Mouse (Mus musculus) ovary, postnatal 36 days (tissue): ENCODE measurements around the gene B3gnt9.
"Not testable (repeated sequence)": the region's sequence is repeated elsewhere in the genome, so short reads cannot be mapped to it uniquely, and the experiment has no call there.

Source experiments
- DNase-seq: peaks from one replicate; pipeline ENCODE4 v3.0.0; 2022; ENCODE audit warnings: low spot score, mixed read lengths

The B3gnt9 gene

DNA sequence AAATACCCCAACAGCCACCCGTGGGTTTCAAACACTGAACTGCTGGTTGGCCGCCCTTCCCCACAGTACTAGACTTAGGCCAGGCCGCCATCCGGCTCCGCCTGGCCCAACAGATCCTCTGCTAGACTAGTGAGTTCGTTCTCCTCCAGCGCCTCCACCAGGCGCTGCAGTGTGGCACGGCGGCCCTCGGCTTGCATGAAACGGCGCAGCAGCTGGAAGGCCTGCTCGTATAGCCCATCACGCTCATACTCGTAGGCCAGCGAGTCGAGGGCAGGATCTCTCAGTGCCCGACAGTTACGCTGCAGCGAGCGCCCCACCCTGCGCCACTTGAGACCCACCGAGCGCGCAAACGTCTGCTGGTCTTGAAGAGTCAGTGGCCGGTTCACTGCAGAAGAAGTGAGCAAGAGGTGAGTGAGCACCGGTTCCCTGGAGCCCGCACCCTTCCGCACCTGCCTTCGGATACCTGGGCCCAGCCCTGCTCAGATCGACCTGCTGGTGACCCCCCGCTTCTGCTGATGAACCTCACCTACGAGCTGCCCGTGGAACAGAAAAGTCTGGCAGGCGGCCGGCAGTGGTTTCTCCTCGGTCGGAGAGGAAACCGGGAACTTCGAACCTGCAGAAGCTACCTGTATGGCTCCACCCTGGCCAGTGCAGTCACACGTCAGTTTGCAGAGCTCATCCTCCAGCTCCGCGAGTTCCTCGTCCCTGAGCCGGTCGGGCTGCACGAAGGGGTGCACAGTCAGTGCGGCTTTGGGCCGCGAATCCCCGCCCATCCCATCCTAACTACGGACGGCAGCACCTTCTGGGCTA lies 4.2 kb upstream of the B3gnt9 start:
- DNase-seq: no peak

DNA sequence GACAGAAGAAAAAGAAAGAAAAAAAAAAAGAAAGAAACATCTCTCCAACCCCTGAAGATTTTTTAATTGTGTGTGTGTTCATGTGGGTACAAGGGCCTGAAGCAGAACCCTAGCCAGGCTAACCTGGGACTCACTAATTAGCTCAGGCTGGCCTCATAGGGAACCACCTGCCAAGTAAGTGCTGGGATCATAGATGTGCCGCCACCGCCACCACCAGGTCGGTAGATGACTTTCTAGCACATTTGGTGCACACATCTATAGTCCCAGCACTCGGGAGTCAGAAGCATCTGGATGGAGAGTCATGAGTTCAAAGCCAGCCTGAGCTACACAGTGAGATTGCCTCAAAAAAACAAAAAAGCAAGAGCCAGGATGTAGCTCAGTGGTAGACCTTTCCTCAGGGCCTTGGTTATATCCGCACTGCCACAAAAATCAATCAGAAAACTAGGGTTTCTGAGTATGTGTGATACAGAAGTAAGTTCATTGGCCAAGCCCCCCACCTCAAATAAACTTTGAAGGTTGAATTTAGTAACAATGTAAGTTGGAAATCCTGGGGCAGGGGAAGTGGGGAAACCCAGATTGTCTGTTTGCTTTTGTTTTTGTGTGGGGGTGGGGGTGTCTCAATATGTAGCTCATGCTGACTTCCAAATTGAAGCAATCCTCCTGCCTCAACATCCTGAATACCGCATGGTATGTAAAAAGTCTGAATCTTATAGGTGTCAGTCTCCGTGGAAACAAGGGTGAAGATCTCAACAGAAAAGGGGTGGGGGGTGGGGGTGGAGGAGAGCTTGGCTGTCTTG lies 2.6 kb upstream of the B3gnt9 start:
- DNase-seq: no peak

GRCm38 (mm10) chr8:105254152-105254965 lies 594 bp downstream of the B3gnt9 start:
- peak; percentile 92 for DNase-seq

- no peak for DNase-seq
These were observed 1.2 kb downstream of the B3gnt9 start for GRCm38 (mm10) chr8:105253766-105254151.

GRCm38 (mm10) chr8:105252680-105253537 lies 2.0 kb downstream of the B3gnt9 start:
- DNase-seq: no peak

GRCm38 (mm10) chr8:105251954-105252353 lies 3.0 kb downstream of the B3gnt9 start:
- no peak for DNase-seq

DNA sequence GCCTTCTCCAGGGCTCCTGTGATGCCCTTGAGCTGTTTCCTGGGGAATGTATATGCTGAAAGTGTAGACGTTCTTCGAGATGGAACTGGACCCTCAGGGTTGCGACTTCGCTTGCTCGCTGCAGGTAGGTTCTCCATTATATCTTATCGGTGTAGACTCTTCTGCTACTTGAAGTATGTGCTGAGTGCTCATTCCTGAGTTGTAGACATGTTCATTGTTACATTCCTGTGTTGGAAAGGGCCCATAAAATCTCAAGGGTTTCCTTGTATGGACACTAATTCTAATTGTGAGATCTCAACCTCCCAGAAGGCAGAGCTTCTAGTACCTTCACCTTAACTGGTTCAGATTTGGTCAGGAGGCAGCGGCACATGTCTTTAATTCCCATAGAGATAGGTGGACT lies 13.9 kb downstream of the B3gnt9 start:
- DNase-seq: no peak

- no peak for DNase-seq
These were observed 17.4 kb downstream of the B3gnt9 start for GRCm38 (mm10) chr8:105237442-105238142.

- no peak for DNase-seq
These were observed 19.7 kb downstream of the B3gnt9 start for GRCm38 (mm10) chr8:105235206-105235605.

DNA sequence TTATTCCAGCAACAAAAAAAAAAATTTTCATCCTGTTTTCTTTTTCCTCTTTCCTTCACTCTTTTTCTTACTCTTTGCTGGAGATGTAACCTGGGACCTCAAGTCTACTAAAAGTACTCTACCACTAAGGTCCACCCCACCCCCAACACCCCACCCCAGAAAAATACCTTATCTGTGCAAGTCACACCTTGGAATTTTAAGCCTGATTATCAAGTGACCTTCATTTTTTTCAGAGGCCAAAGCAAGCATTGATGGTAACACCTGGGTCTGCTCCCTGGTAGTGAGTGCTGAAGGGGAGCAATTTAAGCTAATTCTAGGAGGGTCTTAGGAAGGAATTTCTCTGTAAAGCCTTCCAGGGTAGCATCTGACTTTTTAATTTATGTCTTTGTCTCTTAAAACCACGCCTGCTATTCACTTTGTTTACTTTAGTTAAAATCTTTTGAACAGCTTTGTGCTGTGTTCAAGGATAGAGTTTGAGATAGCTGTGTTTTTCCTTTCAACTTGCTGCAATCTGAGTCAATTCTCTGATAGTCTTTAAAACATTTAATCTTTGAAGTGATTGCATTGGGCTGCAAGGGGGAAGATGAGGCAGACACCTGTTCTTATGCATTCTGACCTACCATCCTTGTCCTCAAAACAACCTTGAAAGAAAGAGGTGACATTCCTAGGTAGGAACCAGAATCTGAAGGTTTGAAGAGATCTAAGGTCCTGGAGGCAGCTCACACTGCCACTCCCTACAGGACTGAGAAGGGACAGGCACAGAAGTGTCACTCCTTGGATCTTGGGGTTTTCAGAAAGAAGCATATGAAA lies 21.6 kb downstream of the B3gnt9 start:
- DNase-seq: no peak

- DNase-seq: not testable (repeated sequence)
These were observed 22.6 kb downstream of the B3gnt9 start for GRCm38 (mm10) chr8:105232321-105232693.

- DNase-seq: no peak
These were observed 23.2 kb downstream of the B3gnt9 start for GRCm38 (mm10) chr8:105231503-105232320.

DNA sequence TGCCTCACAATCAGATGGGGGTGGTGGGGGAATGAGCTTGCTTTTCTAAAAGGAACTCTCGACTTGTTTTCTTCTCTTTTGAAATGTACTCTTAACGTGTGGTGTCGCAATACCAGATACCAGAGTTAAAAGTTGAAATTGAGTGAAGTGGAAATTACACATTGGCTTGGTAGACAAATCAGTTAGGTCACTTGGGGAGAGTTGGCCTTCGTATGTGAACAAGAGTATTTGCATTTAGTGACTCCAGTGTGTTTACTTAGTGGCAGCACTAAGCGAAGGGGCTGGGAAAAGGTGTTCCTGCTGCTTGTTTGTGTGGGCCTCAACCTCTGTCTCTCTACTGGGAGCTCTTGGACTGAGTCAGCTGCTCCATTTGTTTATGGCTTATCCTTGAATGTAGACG lies 29.0 kb downstream of the B3gnt9 start:
- DNase-seq: no peak

- no peak for DNase-seq
These were observed 29.7 kb downstream of the B3gnt9 start for GRCm38 (mm10) chr8:105225272-105225593.

DNA sequence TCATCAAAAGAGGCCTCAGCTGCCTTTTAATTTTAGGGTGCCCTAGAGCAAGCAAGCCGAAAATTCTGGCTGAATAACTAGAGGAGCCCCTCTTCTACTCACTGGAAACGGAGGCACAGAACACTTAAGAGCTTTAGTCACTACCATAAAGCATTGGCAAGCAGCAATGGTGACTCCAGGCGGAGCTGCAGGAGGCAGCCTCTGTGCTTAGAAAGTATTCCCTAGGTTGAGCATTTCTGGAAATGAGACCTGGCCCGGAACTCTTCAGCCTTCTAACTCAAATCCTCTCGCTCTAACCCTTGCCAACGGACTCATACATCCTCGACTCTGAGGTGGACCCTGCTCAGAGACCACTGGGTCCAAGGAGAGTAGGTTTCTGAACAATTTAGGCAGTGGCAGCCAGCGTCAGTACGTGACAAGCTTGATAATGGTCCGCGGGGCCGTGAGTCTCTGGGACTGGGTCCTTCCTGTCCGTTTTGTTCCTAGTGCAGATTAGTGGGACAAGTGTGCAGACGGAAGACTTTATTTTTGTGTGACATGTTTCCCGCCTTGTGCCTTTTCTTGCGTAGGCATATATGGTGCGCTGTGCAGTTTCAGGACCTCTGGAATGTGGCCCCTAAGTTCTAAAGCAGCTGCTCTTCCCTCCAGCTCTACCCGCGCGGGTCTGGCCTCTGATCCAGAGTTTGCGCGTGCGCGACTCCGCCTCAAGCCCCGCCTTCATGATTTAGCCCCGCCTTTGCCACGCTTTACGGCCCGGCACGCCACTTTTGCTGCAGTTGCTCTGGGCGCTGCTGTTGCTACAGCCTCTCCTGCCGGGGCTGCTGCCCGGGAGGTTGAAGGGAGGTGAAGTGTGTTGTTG lies 30.3 kb downstream of the B3gnt9 start, which contains the start of gene D230025D16Rik:
D230025D16Rik (plus strand) TSS at position 733 of the 859 bp plus-strand sequence.
- peak; percentile 96 for DNase-seq

DNA sequence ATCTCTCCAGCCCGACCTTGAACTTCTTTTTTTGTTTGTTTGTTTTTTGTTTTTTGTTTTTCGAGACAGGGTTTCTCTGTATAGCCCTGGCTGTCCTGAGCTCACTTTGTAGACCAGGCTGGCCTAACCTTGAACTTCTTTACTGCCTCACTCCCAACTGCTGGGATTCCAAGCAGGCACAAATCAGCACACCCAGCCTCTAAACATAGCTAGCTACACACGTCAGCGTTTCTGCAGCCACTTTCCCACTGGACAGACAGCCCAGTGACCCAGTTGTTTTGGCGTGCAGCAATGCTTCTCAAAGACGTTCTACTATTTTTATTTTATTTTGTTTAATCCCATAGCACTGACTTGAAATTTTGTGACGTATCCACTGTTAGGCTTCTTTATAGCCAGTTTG lies 31.1 kb downstream of the B3gnt9 start:
- no peak for DNase-seq

- no peak for DNase-seq
These were observed 36.9 kb downstream of the B3gnt9 start for GRCm38 (mm10) chr8:105217926-105218522.

DNA sequence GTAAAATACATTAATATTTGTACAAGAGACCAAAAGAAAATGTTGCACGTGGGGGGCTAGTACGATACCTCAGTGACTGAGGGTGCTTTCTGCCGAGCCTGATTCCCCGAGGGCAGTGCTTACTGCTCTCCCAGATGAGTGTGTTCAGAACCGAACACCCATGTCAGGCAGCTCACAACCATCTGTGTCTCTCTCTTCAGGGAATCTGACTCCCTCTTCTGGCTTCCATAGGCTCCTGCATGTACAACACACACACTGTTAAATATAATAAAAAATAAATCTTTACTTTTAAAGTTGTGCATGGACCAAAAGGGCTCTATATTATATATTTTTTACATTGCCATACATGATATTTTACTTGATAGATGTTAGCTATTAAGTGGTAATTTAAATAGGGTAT lies 40.8 kb downstream of the B3gnt9 start:
- DNase-seq: no peak
